Mouse (Mus musculus) forebrain, embryonic 11.5 days (tissue): Measurements from ENCODE around the gene Galk1. TPM values are rescaled to one million over a fixed set of nuclear protein-coding genes. Genes with fewer than 3 reads are reported as not detected.
"Not testable (repeated sequence)": the region's sequence is repeated elsewhere in the genome, so short reads cannot be mapped to it uniquely, and the experiment has no call there.

Source experiments
- ATAC-seq: fragments of 200-750 bp; cut with Nextera tagmentation; replicated peaks from 2 replicates; pipeline ENCODE4 v1.8.0; 2017; ENCODE audit warnings: moderate TSS enrichment; ENCODE audit not compliant: low FRiP score
- DNase-seq: peaks from one replicate; pipeline ENCODE4 v3.0.0-alpha.2; 2017; ENCODE audit warnings: low spot score
- H3K27ac ChIP-seq: fragments of 300-500 bp; sonication (generic); 2 replicates; pipeline ENCODE4 v1.5.1; 2014; ENCODE audit warnings: low read depth, low read length
- H3K27me3 ChIP-seq: fragments of 300-500 bp; sonication (generic); 2 replicates; pipeline ENCODE4 v1.6.1; 2014; ENCODE audit warnings: mild to moderate bottlenecking, low read length, mixed read lengths; ENCODE audit not compliant: control insufficient read depth, insufficient read depth
- H3K36me3 ChIP-seq: fragments of 300-500 bp; sonication (generic); 2 replicates; pipeline ENCODE4 v1.6.1; 2014; ENCODE audit warnings: mild to moderate bottlenecking, low read length, moderate library complexity, mixed read lengths; ENCODE audit not compliant: control insufficient read depth, insufficient read depth
- H3K4me1 ChIP-seq: fragments of 300-500 bp; sonication (generic); replicated peaks from 2 replicates; pipeline ENCODE4 v1.6.1; 2014; ENCODE audit warnings: low read length, mixed read lengths; ENCODE audit not compliant: control insufficient read depth, insufficient read depth
- H3K4me2 ChIP-seq: fragments of 300-500 bp; sonication (generic); 2 replicates; pipeline ENCODE4 v1.6.1; 2014; ENCODE audit warnings: low read depth, mild to moderate bottlenecking, low read length, moderate library complexity, mixed read lengths; ENCODE audit not compliant: severe bottlenecking
- H3K4me3 ChIP-seq: fragments of 300-500 bp; sonication (generic); 2 replicates; pipeline ENCODE4 v1.5.1; 2014; ENCODE audit warnings: low read depth, low read length
- H3K9ac ChIP-seq: fragments of 300-500 bp; sonication (generic); 2 replicates; pipeline ENCODE4 v1.6.1; 2014; ENCODE audit warnings: low read length
- H3K9me3 ChIP-seq: fragments of 300-500 bp; sonication (generic); 2 replicates; pipeline ENCODE4 v1.6.1; 2016; ENCODE audit warnings: low read length, mixed read lengths; ENCODE audit not compliant: control insufficient read depth
- WGBS: fragments of 180-500 bp; shearing (Covaris S2); extraction: QIAGEN DNeasy Blood & Tissue Kit; methylation state at CpG from one replicate; pipeline ENCODE4 v1.1.7; 2014; 5-methylcytosine and 5-hydroxymethylcytosine counted together
- polyA plus RNA-seq: library from polyadenylated mRNA; unstranded; fragments of >200 nt; fragmentation: Nextera tagmentation; extraction: Ambion mirVana; gene quantifications from 2 replicates; pipeline ENCODE4 v1.2.1, GENCODE M21; 2014

The Galk1 gene
- polyA plus RNA-seq, 1 experiment from 2014 or later: 142 TPM

- peaks cover 4% of the 10 kb centered on the region for H3K4me1 ChIP-seq
- WGBS: 90% methylated on average over 4 of the region's 4 CpGs
- DNase-seq (no peak), ATAC-seq (no peak)
- no peaks in the 10 kb centered on the region for H3K36me3 ChIP-seq
- no peak within 1 kb of the TSS for H3K4me3 ChIP-seq
- H3K9me3 ChIP-seq: no peaks in the 10 kb centered on the region
- H3K9ac ChIP-seq: no peak within 1 kb of the TSS
- H3K27me3 ChIP-seq: no peaks in the 10 kb centered on the region
- no peak within 1 kb of the TSS for H3K27ac ChIP-seq
- H3K4me2 ChIP-seq: no peak within 1 kb of the TSS
Observed at GRCm38 (mm10) chr11:116027756-116028155, 15.2 kb upstream of the Galk1 start, which contains the start of gene H3f3b. Gene H3f3b (minus strand): TSS chr11:116027962.

GRCm38 (mm10) chr11:116025056-116025845 lies 12.7 kb upstream of the Galk1 start:
- no peak overlapping the region for H3K27ac ChIP-seq
- peaks cover 2% of the 10 kb centered on the region; the same call in 1 of the 2 replicates for H3K4me1 ChIP-seq
- no peak overlapping the region for H3K4me2 ChIP-seq
- DNase-seq (no peak), ATAC-seq (no peak)
- no peak overlapping the region for H3K4me3 ChIP-seq
- no peaks in the 10 kb centered on the region; the same call in 1 of the 2 replicates for H3K36me3 ChIP-seq
- no peaks in the 10 kb centered on the region for H3K27me3 ChIP-seq
- H3K9me3 ChIP-seq: no peaks in the 10 kb centered on the region
- 91% methylated on average over 3 of the region's 3 CpGs for WGBS
- no peak overlapping the region; the same call in 1 of the 2 replicates for H3K9ac ChIP-seq

- Histone ChIP-seq H3K27ac (peak overlapping the region; percentile 97), H3K9ac (peak overlapping the region; percentile 100), H3K4me2 (peak overlapping the region; percentile 15; the same call in 1 of the 2 replicates), H3K4me3 (peak overlapping the region; percentile 100), H3K27me3 (no peaks in the 10 kb centered on the region), H3K9me3 (no peaks in the 10 kb centered on the region), H3K36me3 (no peaks in the 10 kb centered on the region; the same call in 1 of the 2 replicates), H3K4me1 (peaks cover 2% of the 10 kb centered on the region; the same call in 1 of the 2 replicates)
- peak; percentile 94 for ATAC-seq
- under 1% methylated on average over 37 of the region's 37 CpGs for WGBS
- peak; percentile 98 for DNase-seq
Observed at GRCm38 (mm10) chr11:116024356-116024808, 11.9 kb upstream of the Galk1 start.

GRCm38 (mm10) chr11:116023771-116024355 lies 11.3 kb upstream of the Galk1 start:
- Histone ChIP-seq H3K4me1 (peaks cover 2% of the 10 kb centered on the region; the same call in 1 of the 2 replicates), H3K9me3 (no peaks in the 10 kb centered on the region), H3K4me3 (peak overlapping the region; percentile 100), H3K4me2 (peak overlapping the region; percentile 62), H3K9ac (peak overlapping the region; percentile 100), H3K27me3 (no peaks in the 10 kb centered on the region), H3K36me3 (no peaks in the 10 kb centered on the region; the same call in 1 of the 2 replicates), H3K27ac (peak overlapping the region; percentile 97)
- DNase-seq (peak; percentile 91), ATAC-seq (peak; percentile 55)
- under 1% methylated on average over 55 of the region's 57 CpGs for WGBS

GRCm38 (mm10) chr11:116023074-116023770 lies 10.7 kb upstream of the Galk1 start:
- WGBS: 8% methylated on average over 18 of the region's 18 CpGs
- Histone ChIP-seq H3K9ac (peak overlapping the region; percentile 100), H3K27ac (peak overlapping the region; percentile 97), H3K4me2 (peak overlapping the region; percentile 62), H3K4me3 (peak overlapping the region; percentile 100)
- not testable (repeated sequence) for H3K36me3 ChIP-seq, H3K9me3 ChIP-seq, H3K27me3 ChIP-seq, ATAC-seq, H3K4me1 ChIP-seq
- peak; percentile 68 for DNase-seq

- H3K36me3 ChIP-seq: no peaks in the 10 kb centered on the region; the same call in 1 of the 2 replicates
- no peaks in the 10 kb centered on the region for H3K9me3 ChIP-seq
- peaks cover 2% of the 10 kb centered on the region; the same call in 1 of the 2 replicates for H3K4me1 ChIP-seq
- H3K4me3 ChIP-seq: peak overlapping the region; percentile 9
- H3K4me2 ChIP-seq: peak overlapping the region; percentile 46
- no peaks in the 10 kb centered on the region for H3K27me3 ChIP-seq
- 78% methylated on average over 4 of the region's 4 CpGs for WGBS
- no peak overlapping the region for H3K9ac ChIP-seq
- no peak for ATAC-seq
- H3K27ac ChIP-seq: no peak overlapping the region
- DNase-seq: no peak
Observed at GRCm38 (mm10) chr11:116022256-116022780, 9.8 kb upstream of the Galk1 start.

- Histone ChIP-seq H3K4me1 (peaks cover 2% of the 10 kb centered on the region; the same call in 1 of the 2 replicates), H3K9ac (no peak overlapping the region), H3K36me3 (no peaks in the 10 kb centered on the region; the same call in 1 of the 2 replicates), H3K27ac (no peak overlapping the region), H3K4me2 (no peak overlapping the region), H3K4me3 (no peak overlapping the region), H3K27me3 (no peaks in the 10 kb centered on the region), H3K9me3 (no peaks in the 10 kb centered on the region)
- DNase-seq (no peak), ATAC-seq (no peak)
- 83% methylated on average over 6 of the region's 6 CpGs for WGBS
Observed at GRCm38 (mm10) chr11:116021328-116022220, 9.1 kb upstream of the Galk1 start.
